Mouse (Mus musculus): ENCODE data around the gene Castor1. TPM values are rescaled to one million over a fixed set of nuclear protein-coding genes. Genes with fewer than 3 reads are reported as not detected.

Castor1 gene
- polyA plus RNA-seq (2014; fragmentation: Illumina TruSeq; extraction: RNeasy Lipid Tissue Mini Kit (QIAGEN cat#74804); ENCODE audit: low read depth, low replicate concordance): not detected

GRCm38 (mm10) chr11:4217914-4218629, at the start of gene Castor1:
Castor1 (plus strand) TSS chr11:4218225.

DNA sequence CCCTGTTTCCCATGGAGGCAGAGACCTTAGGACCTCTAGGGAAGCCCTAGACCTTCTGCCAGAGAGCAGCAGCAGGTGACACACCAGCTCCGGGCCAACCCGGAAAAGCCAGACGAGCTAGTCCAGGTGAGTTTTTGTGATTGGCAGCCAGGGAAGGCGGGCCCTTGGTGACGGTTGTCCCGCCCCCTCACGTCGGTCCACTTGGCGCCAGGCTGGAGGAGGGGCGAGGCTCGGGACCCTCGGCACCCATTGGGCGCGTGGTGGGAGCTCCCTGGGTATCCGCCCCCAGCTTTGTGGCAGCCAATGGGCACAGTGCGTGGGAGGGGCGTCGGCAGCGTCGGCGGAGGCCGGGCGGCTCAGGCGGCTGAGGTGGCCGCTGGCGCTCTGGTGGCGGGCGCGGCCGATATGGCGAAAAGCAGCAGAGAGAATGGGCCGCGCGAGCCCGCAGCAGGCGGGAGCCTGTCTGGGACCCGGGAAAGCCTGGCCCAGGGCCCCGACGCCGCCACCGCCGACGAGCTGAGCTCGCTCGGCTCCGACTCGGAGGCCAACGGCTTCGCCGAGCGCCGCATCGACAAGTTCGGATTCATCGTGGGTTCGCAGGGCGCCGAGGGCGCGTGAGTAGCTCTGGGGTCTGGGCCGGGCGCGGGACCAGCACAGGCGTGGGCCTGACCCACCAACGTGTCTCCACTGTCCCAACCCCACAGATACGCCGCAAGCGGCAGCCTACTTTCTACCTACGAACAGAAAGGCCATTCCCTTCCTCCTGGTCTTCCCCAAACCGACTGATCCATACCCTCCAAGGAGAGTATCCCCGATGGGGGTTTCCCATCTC, 31.3 kb upstream of the Castor1 start, which contains the start of gene Tbc1d10a:
Gene Tbc1d10a (plus strand): TSS at position 304 of the 832 bp plus-strand sequence.

GRCm38 (mm10) chr11:4235665-4236545, 17.9 kb downstream of the Castor1 start, which contains the start of gene Osm:
Osm (plus strand) TSS chr11:4236420.

DNA sequence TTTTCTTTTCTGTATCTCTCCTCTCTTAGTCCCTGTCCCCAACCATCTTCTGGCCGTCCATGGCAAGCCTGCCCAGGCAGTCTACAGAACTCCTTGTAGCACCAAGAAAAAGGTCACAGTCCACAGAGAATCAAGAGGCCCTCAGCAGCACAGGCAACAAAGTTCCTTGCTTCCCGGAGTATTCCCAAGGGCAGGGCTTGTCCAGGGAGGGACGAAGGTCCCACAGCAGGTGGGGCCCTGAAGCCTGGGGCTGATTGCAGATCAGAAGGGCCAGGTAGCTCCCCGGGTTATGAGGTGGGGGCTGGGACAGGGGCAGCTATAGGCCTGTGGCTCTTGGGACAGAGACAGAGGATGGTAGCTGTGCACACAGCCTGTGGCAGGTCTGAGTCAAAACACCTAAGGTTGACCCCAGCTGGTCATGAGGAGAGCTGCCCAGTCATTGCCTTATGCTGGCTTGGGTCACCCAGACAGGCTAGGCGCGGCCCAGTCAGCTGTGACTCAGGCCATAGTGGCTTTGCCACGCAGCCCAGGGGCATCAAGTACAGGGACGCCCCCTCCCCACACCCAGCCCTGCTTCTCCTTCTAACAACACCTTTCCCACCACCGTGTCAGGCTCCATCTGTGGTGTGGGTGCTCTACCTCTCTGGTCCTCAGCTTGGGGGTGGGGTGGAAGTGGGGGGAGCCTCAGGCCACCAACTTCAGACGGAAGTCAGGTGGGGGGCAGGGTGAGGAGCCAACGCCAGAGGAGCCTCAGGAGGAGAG, 39.0 kb downstream of the Castor1 start, which contains the start of gene Lif:
Gene Lif (plus strand): TSS at position 712 of the 762 bp plus-strand sequence.

Other genes starting within 250 kb of the Castor1 start
- not detected for gene 4930556J24Rik, start 241.4 kb upstream of the Castor1 start, polyA plus RNA-seq (2014; fragmentation: Illumina TruSeq; extraction: RNeasy Lipid Tissue Mini Kit (QIAGEN cat#74804); ENCODE audit: low read depth, low replicate concordance)
- gene Gal3st1, start 234.6 kb upstream of the Castor1 start, polyA plus RNA-seq (2014; fragmentation: Illumina TruSeq; extraction: RNeasy Lipid Tissue Mini Kit (QIAGEN cat#74804); ENCODE audit: low read depth, low replicate concordance): 1.8 TPM
- gene Sec14l4, start 186.8 kb upstream of the Castor1 start, polyA plus RNA-seq (2014; fragmentation: Illumina TruSeq; extraction: RNeasy Lipid Tissue Mini Kit (QIAGEN cat#74804); ENCODE audit: low read depth, low replicate concordance): 0.13 TPM
- gene Sec14l3, start 153.4 kb upstream of the Castor1 start, polyA plus RNA-seq (2014; fragmentation: Illumina TruSeq; extraction: RNeasy Lipid Tissue Mini Kit (QIAGEN cat#74804); ENCODE audit: low read depth, low replicate concordance): not detected
- 3.6 TPM for gene Mtfp1, start 122.8 kb upstream of the Castor1 start, polyA plus RNA-seq (2014; fragmentation: Illumina TruSeq; extraction: RNeasy Lipid Tissue Mini Kit (QIAGEN cat#74804); ENCODE audit: low read depth, low replicate concordance)
- gene Sec14l2, start 94.8 kb upstream of the Castor1 start, polyA plus RNA-seq (2014; fragmentation: Illumina TruSeq; extraction: RNeasy Lipid Tissue Mini Kit (QIAGEN cat#74804); ENCODE audit: low read depth, low replicate concordance): 0.54 TPM
- 3.1 TPM for gene Rnf215, start 83.0 kb upstream of the Castor1 start, polyA plus RNA-seq (2014; fragmentation: Illumina TruSeq; extraction: RNeasy Lipid Tissue Mini Kit (QIAGEN cat#74804); ENCODE audit: low read depth, low replicate concordance)
- 2.7 TPM for gene Ccdc157, start 57.9 kb upstream of the Castor1 start, polyA plus RNA-seq (2014; fragmentation: Illumina TruSeq; extraction: RNeasy Lipid Tissue Mini Kit (QIAGEN cat#74804); ENCODE audit: low read depth, low replicate concordance)
- 13.8 TPM for gene Sf3a1, start 57.9 kb upstream of the Castor1 start, polyA plus RNA-seq (2014; fragmentation: Illumina TruSeq; extraction: RNeasy Lipid Tissue Mini Kit (QIAGEN cat#74804); ENCODE audit: low read depth, low replicate concordance)
- gene Tbc1d10a, start 31.4 kb upstream of the Castor1 start, polyA plus RNA-seq (2014; fragmentation: Illumina TruSeq; extraction: RNeasy Lipid Tissue Mini Kit (QIAGEN cat#74804); ENCODE audit: low read depth, low replicate concordance): not detected
- gene Osm, start 18.2 kb downstream of the Castor1 start, polyA plus RNA-seq (2014; fragmentation: Illumina TruSeq; extraction: RNeasy Lipid Tissue Mini Kit (QIAGEN cat#74804); ENCODE audit: low read depth, low replicate concordance): not detected
- 0.50 TPM for gene Lif, start 39.3 kb downstream of the Castor1 start, polyA plus RNA-seq (2014; fragmentation: Illumina TruSeq; extraction: RNeasy Lipid Tissue Mini Kit (QIAGEN cat#74804); ENCODE audit: low read depth, low replicate concordance)
- 0.35 TPM for gene Hormad2, start 222.9 kb downstream of the Castor1 start, polyA plus RNA-seq (2014; fragmentation: Illumina TruSeq; extraction: RNeasy Lipid Tissue Mini Kit (QIAGEN cat#74804); ENCODE audit: low read depth, low replicate concordance)